Mouse (Mus musculus) heart, postnatal 0 days (tissue): ENCODE results near the gene Serpina16.

Source experiments
- CTCF ChIP-seq: IDR thresholded peaks from 2 replicates; pipeline ENCODE4 v1.5.1; 2016; ENCODE audit warnings: antibody characterized with exemption, control low read depth, low read depth
- EP300 ChIP-seq: IDR thresholded peaks from 2 replicates; pipeline ENCODE4 v1.6.1; 2016; ENCODE audit warnings: antibody characterized with exemption, low read depth

- TF ChIP-seq EP300 (no peak), CTCF (no peak)
These were observed 9.4 kb upstream of the Serpina16 start for GRCm38 (mm10) chr12:103685386-103685785.
